Mouse (Mus musculus): Measurements from ENCODE around the gene Ccdc93. TPM values are rescaled to one million over a fixed set of nuclear protein-coding genes. Genes with fewer than 3 reads are reported as not detected.

Ccdc93 gene
- polyA plus RNA-seq, 1 experiment = 2.6 TPM

GRCm38 (mm10) chr1:121540361-121540760, 109.5 kb downstream of the Ccdc93 start:
- H3K36me3 ChIP-seq (replicated peaks; ENCODE audit: low read length) = no peaks in the 10 kb centered on the region
- peaks cover 4% of the 10 kb centered on the region for H3K27me3 ChIP-seq (replicated peaks)
- no peak overlapping the region for H3K4me3 ChIP-seq (replicated peaks)
- H3K9me3 ChIP-seq = peaks cover 3% of the 10 kb centered on the region; the same call in 1 of the 2 replicates
- H3K4me1 ChIP-seq = 0 out of 2 replicates have a peak, but pooled peaks cover 2% of the 10 kb centered on the region
- TF ChIP-seq GATA1 (IDR thresholded peaks at IDR 0.05; ENCODE audit: borderline replicate concordance, low read length) (no peak), FLI1 (IDR thresholded peaks at IDR 0.05; ENCODE audit: low read length) (no peak)

DNA sequence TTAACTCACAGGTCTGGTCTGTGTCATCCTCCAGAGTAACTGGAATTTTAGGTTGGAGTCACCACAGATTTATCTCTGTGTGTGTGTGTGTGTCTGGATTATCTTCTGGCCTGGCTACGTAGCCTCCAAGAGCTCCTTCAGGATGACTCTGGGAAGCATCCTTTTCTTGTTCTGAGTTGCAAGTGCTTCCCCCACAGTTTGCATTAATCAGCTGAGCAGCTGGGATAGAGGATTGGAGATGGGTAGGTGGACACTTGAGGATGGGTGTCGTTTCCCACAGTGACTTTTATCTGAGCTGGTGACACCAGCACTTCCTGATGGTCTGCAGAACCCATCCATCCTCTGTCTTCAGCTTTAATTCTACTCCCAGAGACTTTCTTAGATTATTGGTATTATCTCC, 116.0 kb downstream of the Ccdc93 start:
- H3K27me3 ChIP-seq (replicated peaks) = peaks cover 2% of the 10 kb centered on the region
- H3K4me1 ChIP-seq = peaks cover 8% of the 10 kb centered on the region; the same call in 1 of the 2 replicates
- TF ChIP-seq FLI1 (IDR thresholded peaks at IDR 0.05; ENCODE audit: low read length) (no peak), GATA1 (IDR thresholded peaks at IDR 0.05; ENCODE audit: borderline replicate concordance, low read length) (no peak)
- no peaks in the 10 kb centered on the region; the same call in 1 of the 2 replicates for H3K9me3 ChIP-seq
- no peak overlapping the region for H3K4me3 ChIP-seq (replicated peaks)
- peaks cover 16% of the 10 kb centered on the region for H3K36me3 ChIP-seq (replicated peaks; ENCODE audit: low read length)

DNA sequence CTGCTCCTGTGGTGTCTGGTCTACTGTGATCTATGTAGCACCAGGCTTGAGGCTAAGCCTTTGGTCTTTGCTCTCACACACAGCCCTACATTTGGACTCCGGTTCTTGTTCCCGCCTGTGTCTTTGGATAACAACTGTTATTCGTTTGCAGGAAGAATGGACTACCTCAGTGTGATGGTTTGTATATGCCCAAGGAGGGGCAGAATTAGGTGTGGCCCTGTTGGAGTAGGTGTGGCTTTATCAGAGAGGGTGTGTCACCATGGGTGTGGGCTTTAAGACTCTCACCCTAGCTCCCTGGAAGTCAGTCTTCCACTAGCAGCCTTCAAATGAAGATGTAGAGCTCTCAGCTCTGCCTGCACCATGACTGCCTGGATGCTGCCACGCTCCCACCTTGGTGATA, 117.8 kb downstream of the Ccdc93 start:
- H3K27me3 ChIP-seq (replicated peaks) = peaks cover 2% of the 10 kb centered on the region
- TF ChIP-seq GATA1 (IDR thresholded peaks at IDR 0.05; ENCODE audit: borderline replicate concordance, low read length) = no peak
- TF ChIP-seq FLI1 (IDR thresholded peaks at IDR 0.05; ENCODE audit: low read length) = no peak
- peaks cover 8% of the 10 kb centered on the region; the same call in 1 of the 2 replicates for H3K4me1 ChIP-seq
- H3K36me3 ChIP-seq (replicated peaks; ENCODE audit: low read length) = peaks cover 31% of the 10 kb centered on the region
- no peak overlapping the region for H3K4me3 ChIP-seq (replicated peaks)
- no peaks in the 10 kb centered on the region; the same call in 1 of the 2 replicates for H3K9me3 ChIP-seq

GRCm38 (mm10) chr1:121549456-121549855, 118.6 kb downstream of the Ccdc93 start:
- H3K9me3 ChIP-seq = no peaks in the 10 kb centered on the region; the same call in 1 of the 2 replicates
- H3K4me3 ChIP-seq (replicated peaks) = no peak overlapping the region
- no peak for TF ChIP-seq FLI1 (IDR thresholded peaks at IDR 0.05; ENCODE audit: low read length)
- TF ChIP-seq GATA1 (IDR thresholded peaks at IDR 0.05; ENCODE audit: borderline replicate concordance, low read length) = no peak

GRCm38 (mm10) chr1:121550801-121551456, 120.1 kb downstream of the Ccdc93 start:
- H3K27me3 ChIP-seq (replicated peaks) = peaks cover under 1% of the 10 kb centered on the region
- no peaks in the 10 kb centered on the region; the same call in 1 of the 2 replicates for H3K9me3 ChIP-seq
- H3K36me3 ChIP-seq (replicated peaks; ENCODE audit: low read length) = peaks cover 52% of the 10 kb centered on the region
- peaks cover 8% of the 10 kb centered on the region; the same call in 1 of the 2 replicates for H3K4me1 ChIP-seq
- no peak for TF ChIP-seq FLI1 (IDR thresholded peaks at IDR 0.05; ENCODE audit: low read length)
- no peak for TF ChIP-seq GATA1 (IDR thresholded peaks at IDR 0.05; ENCODE audit: borderline replicate concordance, low read length)
- H3K4me3 ChIP-seq (replicated peaks) = no peak overlapping the region

More at GRCm38 (mm10) chr1:121549456-121549855, 118.6 kb downstream of the Ccdc93 start:
- Histone ChIP-seq H3K27me3 (replicated peaks) (peaks cover 2% of the 10 kb centered on the region), H3K36me3 (replicated peaks; ENCODE audit: low read length) (peaks cover 37% of the 10 kb centered on the region), H3K4me1 (peaks cover 8% of the 10 kb centered on the region; the same call in 1 of the 2 replicates)

DNA sequence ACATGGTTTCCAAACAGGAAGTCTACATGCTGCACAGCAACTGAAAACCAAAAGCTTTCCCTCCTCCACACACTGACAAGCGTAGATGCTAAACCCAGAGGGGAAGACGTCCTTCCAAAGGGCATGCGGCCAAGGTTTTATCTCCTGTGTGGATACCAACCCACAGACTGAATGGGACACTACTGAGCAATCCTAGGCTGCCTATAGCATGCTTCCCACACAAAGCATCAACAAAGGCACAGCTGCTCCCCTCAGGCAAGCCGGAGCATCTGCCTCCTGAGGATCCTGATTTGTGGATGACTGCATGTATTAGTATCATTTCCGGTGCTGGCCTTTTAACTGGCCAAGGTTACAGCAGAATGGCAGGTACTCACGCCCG, 120.6 kb downstream of the Ccdc93 start:
- TF ChIP-seq FLI1 (IDR thresholded peaks at IDR 0.05; ENCODE audit: low read length) (no peak), GATA1 (IDR thresholded peaks at IDR 0.05; ENCODE audit: borderline replicate concordance, low read length) (no peak)
- Histone ChIP-seq H3K27me3 (replicated peaks) (no peaks in the 10 kb centered on the region), H3K4me1 (peaks cover 8% of the 10 kb centered on the region; the same call in 1 of the 2 replicates), H3K9me3 (no peaks in the 10 kb centered on the region; the same call in 1 of the 2 replicates), H3K36me3 (replicated peaks; ENCODE audit: low read length) (peaks cover 57% of the 10 kb centered on the region), H3K4me3 (replicated peaks) (no peak overlapping the region)

Other genes with a start within 250 kb of the Ccdc93 start
- 4.7 and 10.1 TPM in 2 replicates for gene Insig2, start 98.5 kb upstream of the Ccdc93 start, polyA plus RNA-seq (2012; ENCODE audit: insufficient read depth, low replicate concordance)
- gene Htr5b, start 97.4 kb downstream of the Ccdc93 start, polyA plus RNA-seq (2012; ENCODE audit: insufficient read depth, low replicate concordance) = not detected in 2 replicates
- gene Ddx18, start 136.9 kb downstream of the Ccdc93 start, polyA plus RNA-seq (2012; ENCODE audit: insufficient read depth, low replicate concordance) = 9.1 and 10.6 TPM in 2 replicates

All from megakaryocyte, embryonic 14.5 days (primary cell).